Comparison of ENCODE assay signal across 20 mouse cellular contexts in the genomic region with DNA sequence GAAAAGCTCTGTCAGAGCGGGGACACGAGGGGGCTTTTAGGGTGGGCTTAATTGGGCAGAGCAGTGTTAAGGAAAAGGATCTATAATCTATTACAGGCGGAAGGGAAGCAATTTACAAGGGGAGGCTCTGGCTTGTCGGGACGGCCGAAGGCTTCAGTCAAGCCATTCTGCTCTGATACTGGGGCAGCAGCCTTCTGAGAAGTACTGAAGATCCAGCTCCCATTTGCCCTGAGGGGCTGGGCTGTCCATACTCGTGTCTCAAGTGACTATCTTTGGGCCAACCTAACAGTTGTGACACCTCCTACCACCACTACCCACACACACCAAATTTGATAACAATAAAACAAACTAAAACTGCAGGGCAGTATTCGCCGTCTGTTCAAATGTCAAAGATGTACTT. TPM values are rescaled to one million over a fixed set of nuclear protein-coding genes. Genes with fewer than 3 reads are reported as not detected.
A peak's percentile ranks its signal among the peaks of the same experiment; 100 is the strongest.
DNase-seq lines count a peak whose midpoint lies in the region; ATAC-seq and TF ChIP-seq lines count a peak whose summit lies in the region.
"Had no signal": no experiment of that assay in that cellular context is flagged by ENCODE, and none has a peak within 500 bp of the region (broad histone marks: within the 10 kb centered on the region; RNA-seq: fewer than 3 reads in every experiment).

No protein-coding gene starts in this region.

- 86% methylated on average over 9 of the region's 9 CpGs for WGBS in heart, embryonic 15.5 days
- 89% methylated on average over 9 of the region's 9 CpGs for WGBS in lung, embryonic 14.5 days

- H3K36me3 ChIP-seq in heart, embryonic 15.5 days = no peaks in the 10 kb centered on the region
- peaks cover 7% of the 10 kb centered on the region; the same call in 1 of the 2 replicates for H3K36me3 ChIP-seq in lung, embryonic 14.5 days (ENCODE audit: insufficient read depth)
- H3K36me3 ChIP-seq: embryonic facial prominence, embryonic 12.5 days had no signal

- no peak for DNase-seq in frontal cortex, postnatal 25 days (ENCODE audit: low spot score in 2 of 2)
- DNase-seq in heart, adult 9 months (ENCODE audit: low spot score in 2 of 2) = no peak
- no peak for DNase-seq in lung, embryonic 14.5 days
- no peak for DNase-seq in lung, postnatal 36 days
- DNase-seq: adrenal gland, adult 2 months; adrenal gland, postnatal 10 days; adrenal gland, postnatal 25 days; cerebellum, adult 11 months; cerebellum, adult 18-20 months; cerebellum, adult 8-10 months; cerebellum, adult 9-11 months; embryo, embryonic 11 days had no signal

- 0 out of 2 replicates have a peak overlapping the region, but pooled peaks have one; percentile 62 for H3K27ac ChIP-seq in heart, embryonic 15.5 days
- H3K27ac ChIP-seq in lung, embryonic 14.5 days (ENCODE audit: low read depth) = no peak overlapping the region
- H3K27ac ChIP-seq: embryonic facial prominence, embryonic 12.5 days; embryonic facial prominence, embryonic 15.5 days; forebrain, embryonic 10.5 days; forebrain, embryonic 12.5 days had no signal

- H3K9ac ChIP-seq in heart, embryonic 15.5 days = no peak overlapping the region
- H3K9ac ChIP-seq in lung, embryonic 14.5 days = no peak overlapping the region
- H3K9ac ChIP-seq: embryonic facial prominence, embryonic 12.5 days; embryonic facial prominence, embryonic 15.5 days; forebrain, embryonic 12.5 days had no signal

- no peaks in the 10 kb centered on the region for H3K9me3 ChIP-seq in heart, embryonic 15.5 days (replicated peaks)
- no peaks in the 10 kb centered on the region for H3K9me3 ChIP-seq in lung, embryonic 14.5 days (ENCODE audit: low read depth, low read length)
- H3K9me3 ChIP-seq: embryonic facial prominence, embryonic 12.5 days; embryonic facial prominence, embryonic 15.5 days; forebrain, embryonic 10.5 days; forebrain, embryonic 12.5 days had no signal

- H3K4me3 ChIP-seq in heart, embryonic 15.5 days = no peak overlapping the region
- H3K4me3 ChIP-seq in lung, embryonic 14.5 days (ENCODE audit: low read depth, low read length) = no peak overlapping the region
- H3K4me3 ChIP-seq: embryonic facial prominence, embryonic 12.5 days; embryonic facial prominence, embryonic 15.5 days; erythroblast, embryonic 14.5 days; forebrain, embryonic 10.5 days; forebrain, embryonic 12.5 days had no signal

- ATAC-seq in frontal cortex, adult (ENCODE audit: low TSS enrichment) = 0 out of 2 replicates have a peak, but pooled peaks have one; percentile 27
- ATAC-seq in heart, embryonic 15.5 days (replicated peaks; ENCODE audit: insufficient number of reproducible peaks, insufficient read depth, low FRiP score, low read depth) = no peak
- peak; percentile 47; the same call in 1 of the 2 replicates for ATAC-seq in lung, embryonic 14.5 days (ENCODE audit: insufficient read depth)

- TF ChIP-seq CTCF in lung, embryonic 14.5 days (IDR thresholded peaks at IDR 0.05; ENCODE audit: low read depth) = no peak

- no peak overlapping the region for H3K4me2 ChIP-seq in heart, embryonic 15.5 days
- no peak overlapping the region for H3K4me2 ChIP-seq in lung, embryonic 14.5 days
- H3K4me2 ChIP-seq: embryonic facial prominence, embryonic 12.5 days; forebrain, embryonic 12.5 days had no signal

- H3K4me1 ChIP-seq in heart, embryonic 15.5 days (replicated peaks) = peaks cover 14% of the 10 kb centered on the region
- no peaks in the 10 kb centered on the region; the same call in 1 of the 2 replicates for H3K4me1 ChIP-seq in lung, embryonic 14.5 days (ENCODE audit: insufficient read depth)
- H3K4me1 ChIP-seq: embryonic facial prominence, embryonic 12.5 days; forebrain, embryonic 10.5 days; forebrain, embryonic 12.5 days had no signal

- H3K27me3 ChIP-seq in heart, embryonic 15.5 days = no peaks in the 10 kb centered on the region
- no peaks in the 10 kb centered on the region for H3K27me3 ChIP-seq in lung, embryonic 14.5 days (ENCODE audit: insufficient read depth, low read length)
- H3K27me3 ChIP-seq: embryonic facial prominence, embryonic 12.5 days; embryonic facial prominence, embryonic 15.5 days; forebrain, embryonic 12.5 days had no signal

RNA-seq across cellular contexts. Expression of a gene that starts 30.5 kb away (rescaled TPM):
- polyA plus RNA-seq in heart, embryonic 15.5 days (2015; fragmentation: Nextera tagmentation; extraction: Ambion mirVana) = 0.47 and 0.65 TPM in 2 replicates
- 0.95 and 1.4 TPM in 2 replicates for polyA plus RNA-seq in lung, embryonic 14.5 days (2014; fragmentation: Nextera tagmentation; extraction: Ambion mirVana)
- polyA plus RNA-seq: adrenal gland, adult 2 months; brain, embryonic 14.5 days; erythroblast, embryonic 14.5 days had no signal
